Mouse (Mus musculus) heart, adult 2 months (tissue): ENCODE results near the gene Msantd2. TPM values are rescaled to one million over a fixed set of nuclear protein-coding genes. Genes with fewer than 3 reads are reported as not detected.

Experiments used
- DNase-seq, 2 experiments: peaks; one replicate each; pipeline ENCODE4 v3.0.0; 2021
- H3K27ac ChIP-seq: fragments of 200-600 bp; 2 replicates; pipeline ENCODE4 v1.8.1; 2022
- H3K27me3 ChIP-seq: fragments of 200-500 bp; 2 replicates; pipeline ENCODE4 v1.6.1; 2012; ENCODE audit warnings: mild to moderate bottlenecking, low read length, inconsistent platforms, mixed read lengths; ENCODE audit not compliant: control insufficient read depth, insufficient read depth
- H3K36me3 ChIP-seq: fragments of 200-500 bp; 2 replicates; pipeline ENCODE4 v1.6.1; 2012; ENCODE audit warnings: low read length, inconsistent platforms; ENCODE audit not compliant: control insufficient read depth, insufficient read depth
- H3K4me1 ChIP-seq: fragments of 200-500 bp; 2 replicates; pipeline ENCODE4 v1.6.1; 2011; ENCODE audit warnings: low read length; ENCODE audit not compliant: control insufficient read depth, insufficient read depth
- H3K4me3 ChIP-seq: fragments of 200-600 bp; 2 replicates; pipeline ENCODE4 v1.8.1; 2022
- H3K79me2 ChIP-seq: fragments of 200-500 bp; replicated peaks from 2 replicates; pipeline ENCODE4 v1.6.1; 2012; ENCODE audit warnings: mild to moderate bottlenecking, inconsistent platforms, low read length, moderate library complexity, mixed read lengths; ENCODE audit not compliant: control insufficient read depth, insufficient read depth
- H3K9ac ChIP-seq: fragments of 200-500 bp; 2 replicates; pipeline ENCODE4 v1.6.1; 2012; ENCODE audit warnings: low read depth, mild to moderate bottlenecking, control low read depth, inconsistent platforms, low read length, mixed read lengths
- CTCF ChIP-seq: fragments of 200-600 bp; IDR thresholded peaks from 2 replicates; pipeline ENCODE4 v1.8.1; 2022; ENCODE audit warnings: antibody characterized with exemption, mild to moderate bottlenecking, moderate library complexity
- EP300 ChIP-seq: fragments of 200-500 bp; IDR thresholded peaks from 2 replicates; pipeline ENCODE4 v1.6.1; 2011; ENCODE audit warnings: low read depth, low read length, control low read depth; ENCODE audit not compliant: insufficient read depth
- POLR2A ChIP-seq: fragments of 200-500 bp; IDR thresholded peaks from 2 replicates; pipeline ENCODE4 v1.6.1; 2011; ENCODE audit warnings: mild to moderate bottlenecking, low read depth, low read length, control low read depth; ENCODE audit not compliant: insufficient read depth
- WGBS: fragments of 180-500 bp; shearing (Covaris S2); methylation state at CpG from one replicate; pipeline ENCODE4 v1.1.7; 2018; 5-methylcytosine and 5-hydroxymethylcytosine counted together
- intact Hi-C: fragments of 180-260 bp; cut with DNase I; formaldehyde crosslinking; loops from one replicate; pipeline ENCODE4 v1.15.1; 2025
- polyA plus RNA-seq: library from polyadenylated mRNA; depleted of rRNA; stranded (reverse); fragments of >200 nt; gene quantifications from 2 replicates; pipeline ENCODE4 v1.2.3, GENCODE M21; 2012
- total RNA-seq, 2 experiments: library from RNA; stranded (reverse); gene quantifications; 2 replicates each; pipeline ENCODE4 v1.2.3; 2021

Gene Msantd2
- total and polyA plus RNA-seq, 3 experiments = 6.4 to 10.7 (median 7.1) TPM

GRCm38 (mm10) chr9:37545847-37546452, 56.8 kb downstream of the Msantd2 start:
- Histone ChIP-seq H3K36me3 (peaks cover 15% of the 10 kb centered on the region), H3K27me3 (no peaks in the 10 kb centered on the region), H3K4me3 (no peak overlapping the region), H3K4me1 (peaks cover 13% of the 10 kb centered on the region), H3K9ac (no peak overlapping the region), H3K79me2 (no peaks in the 10 kb centered on the region), H3K27ac (peak overlapping the region; percentile 59)
- peak; percentile 48 to 53 for DNase-seq
- WGBS = 28% methylated on average over 27 of the region's 27 CpGs
- intact Hi-C loops = loop anchor here (2.0 kb wide), 2 partner anchors 15 to 83 kb away; no protein-coding TSS in a partner anchor
- no peak for TF ChIP-seq EP300
- no peak for TF ChIP-seq POLR2A
- no peak for TF ChIP-seq CTCF

GRCm38 (mm10) chr9:37546889-37547288, 57.8 kb downstream of the Msantd2 start:
- 47% methylated on average over 1 of the region's 1 CpGs for WGBS
- Histone ChIP-seq H3K27ac (no peak overlapping the region), H3K4me1 (peaks cover 8% of the 10 kb centered on the region), H3K9ac (no peak overlapping the region), H3K27me3 (no peaks in the 10 kb centered on the region), H3K79me2 (no peaks in the 10 kb centered on the region), H3K4me3 (no peak overlapping the region), H3K36me3 (peaks cover 7% of the 10 kb centered on the region)
- DNase-seq = no peak
- TF ChIP-seq POLR2A = no peak
- peak; percentile 66 for TF ChIP-seq CTCF
- intact Hi-C loops = no loop called here

- intact Hi-C loops = no loop called here
- WGBS = 70% methylated on average over 1 of the region's 1 CpGs
- H3K27me3 ChIP-seq = no peaks in the 10 kb centered on the region
- no peak for DNase-seq
- H3K9ac ChIP-seq = no peak overlapping the region
- H3K4me1 ChIP-seq = peaks cover 4% of the 10 kb centered on the region
- no peaks in the 10 kb centered on the region for H3K36me3 ChIP-seq
- no peak overlapping the region for H3K27ac ChIP-seq
- no peaks in the 10 kb centered on the region for H3K79me2 ChIP-seq
- TF ChIP-seq POLR2A = no peak
- no peak for TF ChIP-seq CTCF
- TF ChIP-seq EP300 = no peak
- H3K4me3 ChIP-seq = no peak overlapping the region
These were observed 61.3 kb downstream of the Msantd2 start for GRCm38 (mm10) chr9:37550435-37550834.

- Histone ChIP-seq H3K36me3 (no peaks in the 10 kb centered on the region), H3K4me3 (peak overlapping the region; percentile 49), H3K27me3 (no peaks in the 10 kb centered on the region), H3K9ac (peak overlapping the region; percentile 14; the same call in 1 of the 2 replicates), H3K4me1 (peaks cover 4% of the 10 kb centered on the region), H3K27ac (no peak overlapping the region), H3K79me2 (no peaks in the 10 kb centered on the region)
- no peak for DNase-seq
- no peak for TF ChIP-seq CTCF
- 3% methylated on average over 23 of the region's 23 CpGs for WGBS
- intact Hi-C loops = no loop called here
These were observed 62.8 kb downstream of the Msantd2 start for GRCm38 (mm10) chr9:37551751-37552531.

- Histone ChIP-seq H3K4me3 (peak within 1 kb of the TSS; percentile 49), H3K27ac (no peak within 1 kb of the TSS), H3K36me3 (no peaks in the 10 kb centered on the region), H3K27me3 (no peaks in the 10 kb centered on the region), H3K4me1 (peaks cover 4% of the 10 kb centered on the region), H3K9ac (peak within 1 kb of the TSS; percentile 14; the same call in 1 of the 2 replicates), H3K79me2 (no peaks in the 10 kb centered on the region)
- intact Hi-C loops = no loop called here
- DNase-seq = peak; percentile 80 to 82
- WGBS = 8% methylated on average over 31 of the region's 31 CpGs
- TF ChIP-seq EP300 (no peak), POLR2A (no peak), CTCF (no peak)
These were observed 63.6 kb downstream of the Msantd2 start, which contains the start of gene Nrgn for GRCm38 (mm10) chr9:37552536-37553293. TSS of gene Nrgn (minus strand) at chr9:37552904.

GRCm38 (mm10) chr9:37554279-37554678, 65.2 kb downstream of the Msantd2 start:
- Histone ChIP-seq H3K27ac (no peak overlapping the region), H3K36me3 (no peaks in the 10 kb centered on the region), H3K79me2 (no peaks in the 10 kb centered on the region), H3K9ac (no peak overlapping the region), H3K4me3 (no peak overlapping the region), H3K4me1 (peaks cover 4% of the 10 kb centered on the region), H3K27me3 (no peaks in the 10 kb centered on the region)
- intact Hi-C loops = no loop called here
- WGBS = 78% methylated on average over 1 of the region's 1 CpGs
- DNase-seq = no peak
- TF ChIP-seq POLR2A (no peak), CTCF (no peak), EP300 (no peak)
